In the genomic region with DNA sequence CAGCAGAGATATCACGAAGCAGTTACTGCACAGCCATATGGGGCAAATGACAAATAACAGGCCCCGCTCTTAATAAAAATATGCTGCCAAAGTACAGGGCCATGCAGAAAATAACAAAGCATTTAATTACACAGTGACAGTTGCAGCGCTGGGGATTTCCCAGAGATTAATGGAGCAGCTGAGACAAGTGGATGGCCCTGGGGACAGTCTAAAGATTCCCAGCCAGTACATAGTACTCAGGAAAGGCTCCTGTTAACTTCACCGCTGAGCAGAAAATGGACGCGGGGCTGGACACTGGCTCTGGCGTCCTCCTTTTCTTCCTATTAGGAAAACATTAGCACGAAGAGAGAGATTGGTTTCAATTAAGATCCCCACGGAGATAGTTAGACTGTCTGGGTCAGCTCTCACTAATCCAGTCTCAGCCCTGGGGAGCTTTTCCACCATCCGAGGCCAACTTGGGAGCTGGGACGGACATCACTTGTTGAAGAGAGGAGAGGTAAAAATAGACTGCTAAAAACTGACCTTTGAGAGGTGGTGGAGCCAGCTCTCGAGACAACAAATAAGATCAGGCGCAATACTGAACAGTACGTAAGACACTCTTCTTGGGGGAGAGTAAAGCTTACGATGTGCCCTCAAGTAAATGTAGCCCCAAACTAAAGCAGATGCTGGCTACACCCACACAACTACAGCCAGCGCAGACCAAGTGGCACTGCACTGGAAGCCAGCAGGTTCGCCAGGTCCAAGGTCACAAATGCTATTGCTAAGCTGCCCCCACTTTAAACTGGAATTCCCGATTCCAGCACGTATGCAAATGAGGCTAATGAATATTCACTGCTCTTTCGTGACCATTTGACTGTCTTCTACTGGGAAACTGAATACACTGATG, we compare ENCODE assay signal across 9 mouse cellular contexts. TPM values are rescaled to one million over a fixed set of nuclear protein-coding genes. Genes with fewer than 3 reads are reported as not detected.
DNase-seq lines count a peak whose midpoint lies in the region; ATAC-seq lines count a peak whose summit lies in the region.
"Had no signal": no experiment of that assay in that cellular context is flagged by ENCODE, and none has a peak within 500 bp of the region (broad histone marks: within the 10 kb centered on the region; RNA-seq: fewer than 3 reads in every experiment).

No protein-coding gene starts in this region.

- peaks cover 3% of the 10 kb centered on the region; the same call in 1 of the 2 replicates for H3K4me1 ChIP-seq in lung, embryonic 16.5 days (replicated peaks; ENCODE audit: control insufficient read depth, insufficient read depth, low read length)
- peaks cover 20% of the 10 kb centered on the region for H3K4me1 ChIP-seq in intestine, embryonic 16.5 days (ENCODE audit: control insufficient read depth, insufficient read depth, low read length)
- H3K4me1 ChIP-seq in neural tube, embryonic 13.5 days (replicated peaks): peaks cover 31% of the 10 kb centered on the region
- H3K4me1 ChIP-seq: liver, embryonic 15.5 days had no signal

- ATAC-seq in lung, embryonic 16.5 days (ENCODE audit: low read depth): peak; percentile 54
- ATAC-seq in intestine, embryonic 16.5 days: peak; percentile 35
- ATAC-seq in neural tube, embryonic 13.5 days (ENCODE audit: low read depth): peak; percentile 80
- ATAC-seq in frontal cortex, adult (ENCODE audit: low TSS enrichment): no peak

- H3K9me3 ChIP-seq in lung, embryonic 16.5 days (ENCODE audit: control insufficient read depth, low read length): no peaks in the 10 kb centered on the region
- no peaks in the 10 kb centered on the region for H3K9me3 ChIP-seq in intestine, embryonic 16.5 days (ENCODE audit: control insufficient read depth, low read length)
- H3K9me3 ChIP-seq in neural tube, embryonic 13.5 days: no peaks in the 10 kb centered on the region
- H3K9me3 ChIP-seq: liver, embryonic 15.5 days had no signal

- no peak for DNase-seq in lung, postnatal 4 days
- peak; percentile 18 for DNase-seq in gastrocnemius, postnatal 14 days
- DNase-seq in T-cell, adult 2 months (ENCODE audit: low spot score): no peak
- no peak for DNase-seq in thymus, postnatal 10 days (ENCODE audit: low spot score in 2 of 2)

- 54% methylated on average over 20 of the region's 20 CpGs for WGBS in lung, embryonic 16.5 days
- 38% methylated on average over 20 of the region's 20 CpGs for WGBS in intestine, embryonic 16.5 days
- 38% methylated on average over 20 of the region's 20 CpGs for WGBS in neural tube, embryonic 13.5 days

- no peak overlapping the region for H3K4me3 ChIP-seq in lung, embryonic 16.5 days (ENCODE audit: low read length)
- H3K4me3 ChIP-seq in intestine, embryonic 16.5 days (ENCODE audit: low read length): no peak overlapping the region
- no peak overlapping the region for H3K4me3 ChIP-seq in neural tube, embryonic 13.5 days
- H3K4me3 ChIP-seq: liver, embryonic 15.5 days had no signal

- no peaks in the 10 kb centered on the region for H3K36me3 ChIP-seq in lung, embryonic 16.5 days (ENCODE audit: control insufficient read depth, insufficient read depth, low read length)
- no peaks in the 10 kb centered on the region for H3K36me3 ChIP-seq in intestine, embryonic 16.5 days (ENCODE audit: control insufficient read depth, insufficient read depth, low read length)
- no peaks in the 10 kb centered on the region for H3K36me3 ChIP-seq in neural tube, embryonic 13.5 days
- H3K36me3 ChIP-seq: liver, embryonic 15.5 days had no signal

- no peaks in the 10 kb centered on the region for H3K27me3 ChIP-seq in lung, embryonic 16.5 days (ENCODE audit: control insufficient read depth, insufficient read depth, low read depth, low read length)
- H3K27me3 ChIP-seq in intestine, embryonic 16.5 days (replicated peaks; ENCODE audit: control insufficient read depth, insufficient read depth, low read length): no peaks in the 10 kb centered on the region
- H3K27me3 ChIP-seq in neural tube, embryonic 13.5 days: peaks cover 7% of the 10 kb centered on the region; the same call in 1 of the 2 replicates
- H3K27me3 ChIP-seq: liver, embryonic 15.5 days had no signal

- H3K4me2 ChIP-seq in lung, embryonic 16.5 days (ENCODE audit: low read depth, low read length): no peak overlapping the region
- H3K4me2 ChIP-seq in intestine, embryonic 16.5 days (ENCODE audit: low read depth, low read length): no peak overlapping the region
- 0 out of 2 replicates have a peak overlapping the region, but pooled peaks have one; percentile 6 for H3K4me2 ChIP-seq in neural tube, embryonic 13.5 days
- H3K4me2 ChIP-seq: liver, embryonic 15.5 days had no signal

- H3K27ac ChIP-seq in lung, embryonic 16.5 days (ENCODE audit: low read length): peak overlapping the region; percentile 43; the same call in 1 of the 2 replicates
- peak overlapping the region; percentile 62 for H3K27ac ChIP-seq in intestine, embryonic 16.5 days (ENCODE audit: low read length)
- H3K27ac ChIP-seq in neural tube, embryonic 13.5 days (replicated peaks): peak overlapping the region; percentile 46; the same call in 1 of the 2 replicates
- H3K27ac ChIP-seq: liver, embryonic 15.5 days had no signal

- H3K9ac ChIP-seq in lung, embryonic 16.5 days (ENCODE audit: low read length): no peak overlapping the region
- H3K9ac ChIP-seq in intestine, embryonic 16.5 days (ENCODE audit: low read depth, low read length): 0 out of 2 replicates have a peak overlapping the region, but pooled peaks have one; percentile 18
- no peak overlapping the region for H3K9ac ChIP-seq in neural tube, embryonic 13.5 days
- H3K9ac ChIP-seq: liver, embryonic 15.5 days had no signal

- intact Hi-C loops in gastrocnemius, postnatal 14 days (cut with DNase I; ENCODE audit: low total_unique reads): no loop called here

RNA-seq across cellular contexts. Expression of gene Rerg, which starts 34.5 kb away (rescaled TPM):
- polyA plus RNA-seq in lung, embryonic 16.5 days (2015; fragmentation: Nextera tagmentation; extraction: Ambion mirVana): 24.9 and 25.0 TPM in 2 replicates
- 1 to 10 TPM; 2.1 to 4.4 TPM for total RNA-seq in gastrocnemius, postnatal 14 days (2021)
- polyA plus RNA-seq in intestine, embryonic 16.5 days (2015; fragmentation: Nextera tagmentation; extraction: Ambion mirVana): 18.2 TPM in 2 replicates
- 2.7 and 5.5 TPM in 2 replicates for polyA plus RNA-seq in neural tube, embryonic 13.5 days (2015; fragmentation: Nextera tagmentation; extraction: Ambion mirVana)
